Mouse (Mus musculus): ENCODE measurements around the gene Ccser2. TPM values are rescaled to one million over a fixed set of nuclear protein-coding genes. Genes with fewer than 3 reads are reported as not detected.

Ccser2 gene
- polyA plus RNA-seq, 1 experiment from 2014 or later, result 21.5 TPM

- Histone ChIP-seq H3K27ac (no peak overlapping the region), H3K4me3 (no peak overlapping the region), H3K4me1 (peaks cover 25% of the 10 kb centered on the region), H3K36me3 (replicated peaks) (no peaks in the 10 kb centered on the region), H3K9me3 (no peaks in the 10 kb centered on the region), H3K27me3 (ENCODE audit: poor library complexity, severe bottlenecking) (no peaks in the 10 kb centered on the region)
- DNase-seq (ENCODE audit: extremely low spot score, low spot score), result no peak
- 89% methylated on average over 3 of the region's 3 CpGs for WGBS
Measured at GRCm38 (mm10) chr14:36969861-36970420, 1.4 kb upstream of the Ccser2 start.

- Histone ChIP-seq H3K4me1 (peaks cover 25% of the 10 kb centered on the region), H3K27me3 (ENCODE audit: poor library complexity, severe bottlenecking) (no peaks in the 10 kb centered on the region), H3K9me3 (no peaks in the 10 kb centered on the region), H3K27ac (peak overlapping the region; percentile 96), H3K36me3 (replicated peaks) (no peaks in the 10 kb centered on the region), H3K4me3 (peak overlapping the region; percentile 93)
- under 1% methylated on average over 49 of the region's 49 CpGs for WGBS
- no peak for DNase-seq (ENCODE audit: extremely low spot score, low spot score)
Measured at GRCm38 (mm10) chr14:36968076-36968627, 425 bp downstream of the Ccser2 start.

GRCm38 (mm10) chr14:36965421-36965820 lies 3.2 kb downstream of the Ccser2 start:
- no peak overlapping the region for H3K4me3 ChIP-seq
- H3K27me3 ChIP-seq (ENCODE audit: poor library complexity, severe bottlenecking), result no peaks in the 10 kb centered on the region
- 41% methylated on average over 3 of the region's 3 CpGs for WGBS
- H3K9me3 ChIP-seq, result no peaks in the 10 kb centered on the region
- H3K36me3 ChIP-seq (replicated peaks), result no peaks in the 10 kb centered on the region
- H3K4me1 ChIP-seq, result peaks cover 25% of the 10 kb centered on the region
- no peak for DNase-seq (ENCODE audit: extremely low spot score, low spot score)
- no peak overlapping the region for H3K27ac ChIP-seq

GRCm38 (mm10) chr14:36962477-36962876 lies 6.1 kb downstream of the Ccser2 start:
- Histone ChIP-seq H3K4me3 (no peak overlapping the region), H3K9me3 (no peaks in the 10 kb centered on the region), H3K27me3 (ENCODE audit: poor library complexity, severe bottlenecking) (no peaks in the 10 kb centered on the region), H3K27ac (no peak overlapping the region), H3K36me3 (replicated peaks) (no peaks in the 10 kb centered on the region), H3K4me1 (peaks cover 14% of the 10 kb centered on the region)
- DNase-seq (ENCODE audit: extremely low spot score, low spot score), result no peak
- WGBS, result 89% methylated on average over 2 of the region's 2 CpGs

- 92% methylated on average over 6 of the region's 6 CpGs for WGBS
- Histone ChIP-seq H3K4me1 (no peaks in the 10 kb centered on the region), H3K4me3 (no peak overlapping the region), H3K27me3 (ENCODE audit: poor library complexity, severe bottlenecking) (no peaks in the 10 kb centered on the region), H3K9me3 (no peaks in the 10 kb centered on the region), H3K27ac (no peak overlapping the region), H3K36me3 (replicated peaks) (no peaks in the 10 kb centered on the region)
- no peak for DNase-seq (ENCODE audit: extremely low spot score, low spot score)
Measured at GRCm38 (mm10) chr14:36957719-36958118, 10.9 kb downstream of the Ccser2 start.

- DNase-seq (ENCODE audit: extremely low spot score, low spot score), result no peak
- Histone ChIP-seq H3K27ac (no peak overlapping the region), H3K9me3 (no peaks in the 10 kb centered on the region), H3K4me1 (no peaks in the 10 kb centered on the region), H3K4me3 (no peak overlapping the region), H3K36me3 (replicated peaks) (no peaks in the 10 kb centered on the region), H3K27me3 (ENCODE audit: poor library complexity, severe bottlenecking) (no peaks in the 10 kb centered on the region)
- 83% methylated on average over 6 of the region's 6 CpGs for WGBS
Measured at GRCm38 (mm10) chr14:36957261-36957660, 11.3 kb downstream of the Ccser2 start.

- H3K27ac ChIP-seq, result no peak overlapping the region
- no peaks in the 10 kb centered on the region for H3K4me1 ChIP-seq
- no peak overlapping the region for H3K4me3 ChIP-seq
- no peak for DNase-seq (ENCODE audit: extremely low spot score, low spot score)
- H3K9me3 ChIP-seq, result no peaks in the 10 kb centered on the region
- 83% methylated on average over 5 of the region's 5 CpGs for WGBS
- H3K36me3 ChIP-seq (replicated peaks), result no peaks in the 10 kb centered on the region
- no peaks in the 10 kb centered on the region for H3K27me3 ChIP-seq (ENCODE audit: poor library complexity, severe bottlenecking)
Measured at GRCm38 (mm10) chr14:36956717-36957116, 11.9 kb downstream of the Ccser2 start.

- no peaks in the 10 kb centered on the region for H3K27me3 ChIP-seq (ENCODE audit: poor library complexity, severe bottlenecking)
- WGBS, result 94% methylated on average over 10 of the region's 10 CpGs
- no peak overlapping the region for H3K27ac ChIP-seq
- H3K9me3 ChIP-seq, result no peaks in the 10 kb centered on the region
- no peak for DNase-seq (ENCODE audit: extremely low spot score, low spot score)
- H3K36me3 ChIP-seq (replicated peaks), result peaks cover 4% of the 10 kb centered on the region
- no peaks in the 10 kb centered on the region for H3K4me1 ChIP-seq
- H3K4me3 ChIP-seq, result no peak overlapping the region
Measured at GRCm38 (mm10) chr14:36952687-36953426, 15.7 kb downstream of the Ccser2 start.

GRCm38 (mm10) chr14:36952142-36952541 lies 16.4 kb downstream of the Ccser2 start:
- no peak overlapping the region for H3K4me3 ChIP-seq
- no peak overlapping the region for H3K27ac ChIP-seq
- peaks cover 4% of the 10 kb centered on the region for H3K36me3 ChIP-seq (replicated peaks)
- no peak for DNase-seq (ENCODE audit: extremely low spot score, low spot score)
- WGBS, result 33% methylated on average over 2 of the region's 2 CpGs
- no peaks in the 10 kb centered on the region for H3K9me3 ChIP-seq
- no peaks in the 10 kb centered on the region for H3K27me3 ChIP-seq (ENCODE audit: poor library complexity, severe bottlenecking)
- no peaks in the 10 kb centered on the region for H3K4me1 ChIP-seq

GRCm38 (mm10) chr14:36942716-36943115 lies 25.9 kb downstream of the Ccser2 start:
- Histone ChIP-seq H3K36me3 (replicated peaks) (peaks cover 24% of the 10 kb centered on the region), H3K4me3 (no peak overlapping the region), H3K4me1 (no peaks in the 10 kb centered on the region), H3K27ac (no peak overlapping the region), H3K27me3 (ENCODE audit: poor library complexity, severe bottlenecking) (no peaks in the 10 kb centered on the region), H3K9me3 (no peaks in the 10 kb centered on the region)
- WGBS, result 73% methylated on average over 5 of the region's 5 CpGs
- no peak for DNase-seq (ENCODE audit: extremely low spot score, low spot score)

- WGBS, result 78% methylated on average over 2 of the region's 2 CpGs
- no peak for DNase-seq (ENCODE audit: extremely low spot score, low spot score)
Measured at GRCm38 (mm10) chr14:36937941-36938340, 30.6 kb downstream of the Ccser2 start.

GRCm38 (mm10) chr14:36937080-36937878 lies 31.3 kb downstream of the Ccser2 start:
- WGBS, result 77% methylated on average over 7 of the region's 7 CpGs
- Histone ChIP-seq H3K4me3 (no peak overlapping the region), H3K9me3 (no peaks in the 10 kb centered on the region), H3K27me3 (ENCODE audit: poor library complexity, severe bottlenecking) (no peaks in the 10 kb centered on the region), H3K27ac (no peak overlapping the region), H3K4me1 (no peaks in the 10 kb centered on the region), H3K36me3 (replicated peaks) (peaks cover 24% of the 10 kb centered on the region)
- peak; percentile 26 for DNase-seq (ENCODE audit: extremely low spot score, low spot score)

More at GRCm38 (mm10) chr14:36937941-36938340, 30.6 kb downstream of the Ccser2 start:
- Histone ChIP-seq H3K4me1 (no peaks in the 10 kb centered on the region), H3K36me3 (replicated peaks) (peaks cover 24% of the 10 kb centered on the region), H3K27me3 (ENCODE audit: poor library complexity, severe bottlenecking) (no peaks in the 10 kb centered on the region), H3K4me3 (no peak overlapping the region), H3K9me3 (no peaks in the 10 kb centered on the region), H3K27ac (no peak overlapping the region)

Data from forebrain, embryonic 10.5 days (tissue).